Mouse (Mus musculus): ENCODE data around the gene Rad51b. TPM values are rescaled to one million over a fixed set of nuclear protein-coding genes. Genes with fewer than 3 reads are reported as not detected.
A peak's percentile ranks its signal among the peaks of the same experiment; 100 is the strongest.

Gene Rad51b
- total RNA-seq, 2 experiments from 2014 or later = 0.62 to 0.64 TPM

DNA sequence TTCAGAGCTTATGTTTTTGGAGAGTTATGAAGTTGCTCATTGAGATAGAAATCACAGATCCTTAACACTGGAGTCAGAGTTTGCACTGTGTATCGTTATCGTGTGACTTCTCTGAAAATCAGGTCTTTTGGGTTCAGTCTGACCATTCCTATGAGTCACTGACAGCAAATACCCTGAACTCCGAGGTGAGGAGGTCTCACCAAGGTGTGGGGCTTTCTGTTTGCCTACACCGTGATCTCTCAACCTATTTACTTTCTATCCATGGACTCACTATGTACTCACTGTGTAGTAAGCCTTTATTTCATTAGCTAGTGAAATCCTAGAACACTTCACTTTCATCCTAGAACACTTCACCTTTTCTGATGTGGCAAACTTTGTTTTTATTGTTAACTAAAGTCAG, 34.6 kb downstream of the Rad51b start:
- DNase-seq = no peak

DNA sequence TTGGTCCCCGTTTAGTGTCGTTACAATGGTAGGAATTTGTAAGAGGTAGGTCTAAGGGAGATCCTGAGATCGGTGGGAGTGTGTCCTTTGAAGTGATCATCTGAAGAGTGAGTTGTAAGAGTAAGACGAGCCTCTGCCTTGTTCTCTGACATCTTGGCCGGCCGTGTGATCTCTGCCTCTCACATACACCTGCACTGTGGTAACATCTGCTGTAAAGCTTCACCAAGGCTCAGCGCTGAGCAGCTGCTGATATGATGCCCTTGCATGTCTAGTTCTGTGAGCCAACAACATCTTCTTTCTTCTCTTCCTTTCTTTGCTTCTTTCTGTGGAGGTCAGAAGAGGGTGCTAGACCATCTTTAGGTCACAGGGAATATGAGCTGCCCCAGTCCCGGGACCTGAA, 41.7 kb downstream of the Rad51b start:
- no peak for DNase-seq

DNA sequence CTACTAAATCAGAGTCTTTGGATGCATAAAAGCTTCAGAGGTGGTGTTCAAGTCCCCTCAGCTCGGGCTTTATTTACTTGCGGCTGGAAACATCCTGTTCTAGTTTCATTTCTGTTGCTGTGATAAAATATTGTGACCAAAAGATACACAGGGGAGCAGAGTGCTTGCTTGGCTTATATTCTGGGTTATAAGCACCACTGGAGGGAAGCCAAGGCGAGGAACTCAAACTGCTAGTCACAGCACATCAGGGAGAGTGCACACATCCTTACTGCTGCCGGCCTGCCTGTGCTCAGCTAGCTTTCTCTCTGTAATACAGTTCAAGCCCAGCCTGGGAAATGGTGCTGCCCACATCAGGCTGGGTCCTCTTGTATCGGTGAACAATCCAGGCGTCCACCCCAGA, 43.4 kb downstream of the Rad51b start:
- peak in 1 of 2 experiments; percentile 42 for DNase-seq

DNA sequence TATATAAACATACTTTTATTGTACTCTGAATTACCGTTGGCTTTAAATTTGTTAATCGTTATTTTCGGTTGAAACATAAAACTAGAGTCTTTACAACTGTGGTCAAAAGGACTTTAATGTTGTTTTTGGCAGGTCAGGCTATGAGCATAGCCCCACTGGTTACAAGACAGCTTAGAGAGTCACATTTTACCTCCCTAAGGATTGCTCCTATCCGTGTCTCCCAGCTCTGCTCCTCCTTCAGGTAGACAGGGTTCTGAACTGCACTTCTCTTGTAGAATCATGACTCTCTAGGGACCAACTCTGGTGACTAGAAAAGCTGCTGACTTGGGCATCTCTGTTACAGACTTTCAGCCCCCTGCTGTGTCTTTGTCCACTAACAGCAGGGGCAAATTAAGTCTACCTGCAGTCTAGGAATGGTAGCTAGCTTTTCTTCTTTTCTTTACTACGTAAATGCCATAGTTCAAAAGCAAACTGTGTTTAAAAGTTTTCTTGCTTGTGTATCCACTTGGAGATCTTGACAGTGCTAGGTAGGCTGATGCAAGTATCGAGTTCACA, 44.3 kb downstream of the Rad51b start:
- no peak for DNase-seq

DNA sequence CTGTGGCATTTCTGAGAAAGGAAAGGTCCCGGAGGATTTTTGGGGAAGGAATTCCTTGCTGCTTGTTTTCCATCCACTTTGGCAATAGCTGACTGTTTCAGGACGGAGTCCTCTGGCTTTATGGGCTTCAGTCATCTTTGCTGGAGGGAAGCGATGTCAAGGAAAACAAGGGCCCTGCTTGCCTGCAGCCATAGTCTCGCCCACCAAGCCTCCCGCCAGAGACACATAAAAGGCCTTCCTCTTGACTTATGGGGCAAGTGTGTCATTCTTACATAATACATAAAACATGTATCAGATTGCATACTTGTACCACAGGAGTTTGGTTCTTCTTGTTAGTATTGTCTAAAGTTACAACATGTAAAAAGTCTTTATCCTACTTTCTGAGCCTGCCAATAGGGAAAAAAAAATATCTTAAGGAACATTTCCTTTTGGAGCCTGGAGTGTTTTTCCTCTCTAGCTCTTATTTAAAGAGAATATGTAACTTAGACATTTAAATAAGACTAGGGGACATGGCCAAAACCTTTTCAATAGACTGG, 49.2 kb downstream of the Rad51b start:
- no peak for DNase-seq

DNA sequence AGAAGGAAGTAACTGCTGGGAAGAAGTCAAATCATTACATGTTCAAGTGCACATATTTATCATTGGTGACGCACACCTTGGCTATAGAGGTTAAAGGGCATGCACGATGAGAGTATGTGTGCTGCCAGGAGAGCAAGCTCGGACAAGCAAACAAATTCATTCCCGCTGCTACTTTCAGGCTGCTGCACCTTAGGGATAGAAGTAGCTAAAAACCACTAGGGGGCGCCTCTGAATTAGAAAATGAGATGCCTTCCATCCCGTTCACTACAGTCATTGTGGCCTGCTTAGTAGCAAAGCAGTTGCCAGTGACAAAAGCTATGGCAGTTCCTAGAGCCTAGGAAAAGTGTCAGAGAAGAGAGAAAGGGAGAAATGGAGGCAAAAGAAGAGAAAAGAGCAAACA, 50.6 kb downstream of the Rad51b start:
- peak; percentile 76 to 84 for DNase-seq

DNA sequence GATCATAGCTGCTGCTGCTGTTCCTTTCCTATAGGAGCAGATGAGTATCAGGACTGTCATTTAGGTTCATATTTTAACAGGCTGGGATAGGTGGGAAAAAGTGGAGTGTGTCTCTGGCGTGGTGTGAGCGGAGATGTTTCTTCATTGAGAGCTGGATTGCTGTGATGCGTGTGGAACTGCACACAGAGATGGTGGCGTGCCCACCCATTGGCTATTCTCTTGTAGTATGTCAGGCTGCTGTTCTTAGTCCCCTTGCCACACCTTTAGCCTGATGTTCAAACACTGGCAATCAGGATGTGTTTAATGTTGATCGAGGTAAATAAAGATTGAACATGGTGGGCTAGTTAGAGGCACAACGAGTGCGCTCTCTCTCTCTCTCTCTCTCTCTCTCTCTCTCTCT, 54.4 kb downstream of the Rad51b start:
- no peak for DNase-seq

DNA sequence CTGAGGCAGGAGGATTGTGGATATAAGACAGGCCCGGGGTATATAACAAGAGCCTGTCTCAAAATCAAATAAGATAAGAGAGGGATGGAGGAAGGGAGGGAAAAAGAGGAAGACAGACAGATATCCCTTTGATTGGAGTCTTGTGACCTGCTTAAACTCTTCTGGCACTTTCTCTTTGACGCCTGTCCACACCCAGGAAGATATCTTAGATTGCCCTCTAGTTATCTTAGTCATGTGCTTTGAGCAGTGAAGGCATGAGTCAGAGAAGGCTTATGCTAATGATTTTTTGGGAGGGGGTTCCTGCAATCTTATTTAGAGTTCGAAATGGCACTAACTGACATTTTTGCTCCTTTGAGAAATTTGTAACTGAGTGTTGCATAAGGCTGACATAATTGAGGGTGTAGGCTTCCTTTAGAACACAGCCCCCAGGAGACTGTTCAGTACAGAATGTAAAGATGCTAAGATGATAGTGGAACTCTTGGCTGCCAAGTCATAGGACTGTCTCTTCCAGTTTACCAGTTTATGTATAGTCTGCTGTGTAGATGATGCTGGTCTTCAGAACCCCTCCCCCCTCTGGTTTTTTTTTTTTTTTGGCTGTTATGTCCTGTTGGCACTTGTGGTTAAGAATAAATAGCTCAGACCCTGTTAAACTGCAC, 55.1 kb downstream of the Rad51b start:
- peak in 1 of 2 experiments; percentile 47 for DNase-seq

DNA sequence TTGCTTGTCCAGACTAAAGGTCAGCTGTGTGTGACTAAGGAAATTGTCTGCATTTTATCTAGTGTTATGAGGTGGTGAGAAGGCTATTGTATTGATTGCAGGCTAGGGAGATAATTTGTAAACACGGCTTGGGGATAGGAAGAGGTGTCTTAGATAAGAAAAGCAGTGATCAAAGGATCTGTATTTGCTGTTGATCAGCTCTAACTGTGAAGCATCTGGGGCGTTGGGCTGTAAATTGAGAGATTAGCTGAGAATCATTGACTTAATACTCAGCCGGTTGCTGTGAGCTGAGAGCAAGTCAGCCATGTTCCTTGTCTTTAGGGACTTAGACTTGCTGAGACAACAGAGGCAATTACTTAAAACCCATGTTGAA, 55.6 kb downstream of the Rad51b start:
- no peak for DNase-seq

DNA sequence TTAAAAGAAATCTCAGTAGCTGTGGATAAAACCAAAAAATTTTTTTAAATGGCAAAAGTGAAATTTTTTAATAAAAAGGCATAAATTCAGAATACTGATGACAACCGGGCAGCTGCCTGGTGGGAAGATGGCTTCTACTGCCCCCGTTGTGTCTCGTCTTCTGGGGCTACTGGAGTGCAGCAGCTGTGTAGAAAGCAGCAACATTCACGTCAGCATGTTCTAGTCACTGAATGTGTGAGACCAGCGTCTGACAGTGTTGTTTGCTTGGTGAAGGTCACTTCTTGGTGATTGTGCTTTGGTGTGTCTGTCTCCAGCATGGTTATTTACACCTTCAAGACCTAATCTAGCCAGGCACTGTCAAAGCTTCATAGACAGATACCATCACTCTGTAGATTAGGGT, 56.3 kb downstream of the Rad51b start:
- no peak for DNase-seq

DNA sequence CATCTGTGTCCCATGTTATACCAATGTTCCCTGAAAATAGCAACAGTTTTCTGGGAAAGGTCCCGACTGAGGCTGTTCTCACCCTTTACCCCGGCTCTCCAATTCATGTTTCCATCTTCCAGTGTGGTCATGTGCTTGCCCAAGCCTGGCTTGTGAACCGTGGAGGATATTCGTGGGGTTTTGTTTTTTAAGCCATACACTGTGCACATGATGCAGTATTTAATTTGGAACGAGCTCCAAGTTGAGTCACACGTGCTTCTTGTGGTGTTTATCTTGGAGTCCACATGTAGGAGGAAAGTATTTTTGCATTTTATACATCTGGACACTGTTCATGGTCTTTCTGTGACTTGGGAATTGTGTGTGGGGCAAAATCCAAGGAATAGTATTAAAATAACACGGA, 57.5 kb downstream of the Rad51b start:
- DNase-seq = peak; percentile 45 to 63

DNA sequence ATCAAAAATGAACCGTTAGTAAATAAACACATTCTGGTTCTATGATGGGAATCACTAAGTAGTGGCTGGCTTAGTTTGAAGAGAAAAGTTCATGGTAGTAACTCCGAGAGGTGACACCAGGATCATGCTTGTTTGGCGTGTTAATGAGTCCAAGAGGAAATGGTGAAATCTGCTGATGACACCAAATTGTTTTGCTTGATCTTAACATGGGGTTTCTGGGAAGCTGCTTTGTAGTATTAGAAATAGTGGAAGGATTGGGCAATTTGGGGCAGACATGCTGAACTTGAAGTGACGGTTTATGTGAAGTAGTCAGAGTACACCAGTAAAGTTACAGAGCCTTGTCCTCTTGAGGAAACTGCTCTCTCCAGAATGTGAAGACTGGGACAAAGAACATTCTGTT, 59.1 kb downstream of the Rad51b start:
- DNase-seq = peak in 1 of 2 experiments; percentile 29

DNA sequence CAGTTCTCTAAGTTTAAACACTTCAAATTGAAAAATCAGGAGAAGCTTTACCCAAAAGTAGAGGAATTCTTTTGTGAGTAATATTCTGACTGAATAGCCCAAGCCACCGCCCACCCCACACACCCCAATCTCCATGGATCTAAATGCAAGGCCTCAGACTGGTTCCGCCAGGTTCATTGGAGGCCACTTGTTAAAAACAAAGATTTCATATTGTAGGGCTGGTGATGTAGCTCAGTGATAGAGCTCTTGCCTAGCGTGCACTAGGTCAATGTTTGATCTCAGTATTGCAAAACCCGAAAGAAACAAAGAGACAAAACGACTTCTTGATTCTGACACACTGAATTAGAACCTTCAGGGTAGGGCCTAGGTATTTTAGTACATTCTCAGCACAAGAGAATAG, 60.5 kb downstream of the Rad51b start:
- DNase-seq = no peak

DNA sequence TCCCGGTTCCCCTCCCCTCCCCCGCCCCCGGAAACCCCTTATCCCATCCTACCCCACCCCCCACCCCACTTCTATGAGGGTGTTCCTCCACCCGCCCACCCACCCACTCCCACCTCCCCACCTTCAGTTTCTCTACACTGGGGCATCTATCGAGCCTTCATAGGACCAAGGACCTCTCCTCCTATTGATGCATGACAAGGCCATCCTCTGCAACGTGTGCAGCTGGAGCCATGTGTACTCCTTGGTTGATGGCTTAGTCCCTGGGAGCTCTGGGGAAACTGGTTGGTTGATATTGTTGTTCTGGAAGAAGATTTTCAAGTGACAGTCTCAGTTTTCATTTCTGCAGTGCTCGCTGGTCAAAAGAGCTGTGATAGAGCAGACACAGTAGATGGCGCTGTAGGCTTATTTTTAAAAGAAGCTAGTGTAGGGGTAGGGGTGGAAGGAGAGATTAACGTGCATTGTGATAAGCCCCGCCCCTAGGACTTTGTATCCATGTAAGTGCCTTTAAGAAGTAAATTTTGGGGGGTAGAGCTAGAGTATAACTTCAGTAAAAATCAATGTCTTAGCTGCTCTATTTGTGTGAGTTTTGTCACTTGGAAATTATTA, 61.6 kb downstream of the Rad51b start:
- DNase-seq = peak; percentile 62 to 79

DNA sequence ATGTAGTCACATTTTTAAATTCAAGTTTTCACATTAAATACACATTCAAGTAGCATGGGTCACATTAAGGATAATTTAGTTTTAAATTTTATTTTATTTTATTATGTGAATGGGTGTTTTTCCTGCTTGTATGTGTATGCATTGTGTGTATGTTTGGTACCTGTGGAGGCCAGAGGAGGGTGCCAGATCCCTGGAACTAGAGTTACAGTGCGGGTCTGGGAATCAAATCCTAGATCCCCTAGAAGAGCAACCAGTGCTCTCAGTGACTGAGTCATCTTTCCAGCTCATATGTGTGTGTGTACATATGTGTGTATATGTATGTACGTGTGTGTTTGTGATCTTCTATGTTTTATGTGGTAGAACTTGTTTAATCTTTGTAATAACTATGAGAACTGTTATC, 62.3 kb downstream of the Rad51b start:
- DNase-seq = no peak

DNA sequence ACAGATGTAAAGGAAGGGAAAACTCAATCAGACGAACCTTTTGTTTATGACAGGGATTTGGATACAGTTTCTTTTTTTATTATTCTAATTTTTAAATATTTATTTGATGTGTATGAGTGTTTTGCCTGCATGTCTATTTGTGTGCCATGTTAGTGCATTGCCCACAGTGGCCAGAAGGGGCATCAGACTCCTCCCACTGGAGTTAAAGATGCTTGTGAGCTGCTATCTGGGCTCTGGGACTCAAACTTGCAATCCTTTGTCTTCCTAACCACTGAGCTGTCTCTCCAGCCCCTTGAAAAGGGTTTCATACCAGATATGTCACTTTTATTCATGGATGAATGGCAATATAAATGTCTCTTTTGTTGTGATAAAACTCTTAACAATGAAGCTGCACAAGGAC, 65.1 kb downstream of the Rad51b start:
- no peak for DNase-seq

DNA sequence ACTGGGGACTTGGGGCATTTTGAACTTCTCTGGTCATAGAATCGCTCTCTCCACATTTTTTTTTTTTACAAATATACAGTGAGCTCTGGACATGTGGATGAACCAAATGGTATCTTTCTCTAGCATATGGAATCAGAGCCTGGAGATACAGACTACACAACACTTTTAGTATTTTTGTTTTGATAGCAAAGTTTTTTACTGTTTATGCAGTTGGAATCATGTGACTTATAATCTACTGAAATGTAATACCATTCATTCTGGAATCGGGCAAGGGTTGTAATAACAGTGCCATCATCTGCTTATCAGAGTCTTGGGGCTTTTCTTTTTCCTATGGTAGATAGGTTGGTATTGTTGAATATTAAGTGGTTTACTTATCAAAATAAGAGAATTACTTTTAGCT, 67.2 kb downstream of the Rad51b start:
- no peak for DNase-seq

DNA sequence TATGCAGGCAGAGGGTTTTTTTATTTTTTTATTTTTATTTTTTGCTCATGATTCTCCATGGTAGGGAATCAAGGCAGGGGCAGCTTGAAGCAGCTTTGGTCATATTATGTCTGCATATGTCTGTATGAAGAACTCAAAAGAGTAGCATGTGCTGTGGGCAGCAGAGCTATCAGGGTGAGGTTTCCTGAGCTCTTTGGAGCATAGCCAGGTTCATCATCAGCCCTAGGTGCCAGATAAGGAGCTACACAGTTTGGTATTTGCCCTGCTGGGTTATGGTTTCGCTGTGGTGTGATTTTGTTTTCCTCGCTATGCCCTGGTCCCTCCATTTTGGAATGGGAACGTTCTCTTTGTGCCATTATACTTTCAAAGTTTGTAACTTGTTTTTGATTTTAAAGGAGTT, 71.7 kb downstream of the Rad51b start:
- DNase-seq = no peak

DNA sequence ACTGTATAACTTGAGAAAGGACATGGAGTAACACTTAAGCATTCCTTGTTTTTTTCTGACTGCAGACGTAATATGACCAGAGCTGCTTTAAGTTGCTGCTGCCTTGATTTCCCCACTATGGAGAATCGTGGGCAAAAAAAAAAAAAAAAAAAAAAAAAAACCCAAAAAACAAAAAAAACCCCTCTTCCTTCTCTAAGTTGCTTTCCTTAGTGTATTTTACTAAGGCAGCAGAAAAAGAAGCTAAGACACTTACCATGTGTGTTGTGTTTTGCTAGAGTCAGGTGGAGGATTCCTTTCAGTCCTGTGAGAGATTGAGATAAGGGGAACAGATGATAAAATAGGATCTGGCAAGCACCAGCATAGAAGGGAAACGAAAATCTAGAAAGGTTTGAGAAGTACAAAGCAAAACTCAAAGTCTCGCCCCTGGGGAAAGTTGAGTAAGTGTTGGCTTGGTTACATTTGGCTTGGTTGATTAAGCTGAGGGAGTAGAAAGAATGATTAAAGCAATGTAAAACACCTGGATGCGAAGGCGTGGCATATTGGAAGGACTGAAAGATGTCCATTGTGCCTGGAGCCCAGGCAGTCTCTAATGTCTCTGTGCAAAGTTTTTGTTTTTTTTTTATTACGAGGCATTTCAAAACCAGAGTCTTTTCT, 72.6 kb downstream of the Rad51b start:
- DNase-seq = no peak

DNA sequence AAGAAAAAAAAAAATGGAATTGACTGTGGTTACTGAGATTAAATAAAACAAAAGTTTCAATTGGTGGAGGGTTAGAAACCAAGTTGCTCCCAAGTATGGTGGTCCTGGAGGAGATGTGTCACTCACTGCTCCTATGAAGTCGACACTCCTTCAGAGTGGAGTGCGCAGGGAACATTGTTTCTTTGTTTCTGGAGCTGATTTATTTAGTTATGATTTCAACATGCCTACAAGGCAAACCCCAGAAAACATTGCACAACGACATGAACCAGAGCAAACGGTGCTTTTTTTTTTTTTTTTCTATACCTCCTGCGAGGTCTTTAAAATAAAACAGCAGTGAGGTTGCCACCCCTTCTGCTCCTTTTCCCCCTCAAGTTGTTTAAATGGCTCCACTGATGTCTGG, 75.6 kb downstream of the Rad51b start:
- no peak for DNase-seq

DNA sequence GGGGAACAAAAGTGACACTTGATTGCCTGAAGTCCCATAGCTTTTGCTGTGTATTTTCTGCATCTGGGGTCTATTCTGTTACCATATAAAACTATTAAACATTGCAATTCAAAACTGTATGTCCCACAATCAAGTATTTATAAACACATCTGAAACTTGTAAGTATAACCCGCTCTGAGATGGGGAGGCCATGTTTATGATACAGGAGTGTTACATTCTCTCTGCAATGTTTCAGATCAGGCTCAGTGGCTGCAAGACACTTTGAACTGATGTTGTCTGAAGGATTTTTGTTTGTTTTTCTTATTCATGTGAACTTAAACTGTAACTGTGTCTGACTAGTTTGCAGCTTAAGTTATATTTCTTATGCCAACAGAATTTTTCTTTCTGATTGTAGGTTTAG, 80.3 kb downstream of the Rad51b start:
- no peak for DNase-seq

DNA sequence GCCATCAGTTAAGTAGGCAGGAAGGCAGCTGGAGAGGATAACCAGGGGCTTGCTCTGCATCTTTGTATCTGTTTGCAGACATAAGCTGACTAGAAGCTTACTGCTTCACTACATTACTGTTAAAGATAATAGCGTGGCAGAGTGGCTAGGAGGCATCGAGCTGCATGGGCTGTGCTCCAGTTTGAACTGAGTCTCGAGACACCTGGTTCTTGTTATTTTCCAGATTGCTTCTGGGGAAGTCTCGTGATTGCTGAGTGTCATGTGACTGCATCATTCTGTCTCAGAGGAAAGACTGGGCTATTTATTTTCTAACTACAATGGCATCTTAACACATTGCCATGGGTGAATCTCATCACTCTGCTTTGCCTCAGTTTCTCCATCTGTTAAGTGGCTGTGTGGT, 80.8 kb downstream of the Rad51b start:
- no peak for DNase-seq

DNA sequence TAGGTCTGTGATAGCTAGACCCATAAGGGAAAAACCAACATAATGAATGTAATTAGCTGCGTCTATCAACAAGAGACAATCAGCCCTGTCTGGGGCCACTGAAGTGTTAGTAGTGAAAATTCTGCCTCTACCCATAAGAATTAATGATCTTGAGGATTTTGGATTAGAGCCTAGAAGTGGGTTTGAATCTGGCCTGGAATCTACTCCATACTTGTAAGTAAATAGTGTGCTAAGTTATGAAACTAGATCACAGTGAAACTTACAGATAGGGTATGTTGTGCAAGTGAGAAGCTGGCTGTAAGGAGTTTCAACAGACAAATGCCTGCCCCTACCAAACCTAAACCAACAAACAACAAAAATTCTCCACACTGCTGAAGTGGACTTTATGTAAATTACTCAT, 83.1 kb downstream of the Rad51b start:
- no peak for DNase-seq
